Mouse (Mus musculus): ENCODE results near the gene Sox21.

Gene Sox21

DNA sequence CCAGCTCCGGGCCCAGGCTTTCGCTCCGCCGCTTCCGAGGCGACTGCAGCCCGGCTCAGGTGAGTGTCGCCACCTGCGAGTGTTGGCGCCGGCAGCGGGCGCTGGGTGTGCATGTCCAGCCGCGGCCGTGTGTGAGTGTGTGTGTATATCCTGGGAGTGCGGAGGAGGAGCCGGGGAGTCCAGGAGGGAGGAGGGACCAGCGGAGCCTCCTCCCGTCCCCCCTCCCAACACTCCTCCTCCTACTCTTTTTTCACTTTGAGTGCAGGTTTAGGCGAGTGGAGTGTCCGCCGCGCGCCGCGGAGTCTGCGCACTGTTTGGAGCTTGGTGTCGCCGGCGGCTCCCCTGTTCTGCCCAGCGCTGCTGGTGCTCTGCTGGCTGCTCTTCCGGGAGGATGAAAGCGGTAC lies at the start of gene Sox21:
Gene Sox21, minus strand, starts transcription at position 145 of the 404 bp plus-strand sequence.
- peak; percentile 58 for DNase-seq (ENCODE audit: low spot score)

DNA sequence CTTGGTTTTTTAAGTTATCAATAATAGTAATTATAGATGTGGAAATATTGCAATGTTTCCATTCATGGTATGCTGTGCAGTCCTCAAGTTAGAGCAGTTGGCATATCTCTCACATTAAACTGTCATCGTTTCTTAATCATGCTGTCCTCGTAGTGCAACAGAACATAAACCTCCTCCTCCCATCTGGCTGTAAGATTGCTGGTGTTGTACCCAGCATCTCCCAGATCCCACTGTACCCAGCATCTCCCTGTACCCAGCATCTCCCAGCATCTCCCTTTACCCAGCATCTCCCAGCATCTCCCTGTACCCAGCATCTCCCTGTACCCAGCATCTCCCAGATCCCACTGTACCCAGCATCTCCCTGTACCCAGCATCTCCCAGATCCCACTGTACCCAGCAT lies 49.3 kb upstream of the Sox21 start:
- DNase-seq (ENCODE audit: low spot score): no peak

DNA sequence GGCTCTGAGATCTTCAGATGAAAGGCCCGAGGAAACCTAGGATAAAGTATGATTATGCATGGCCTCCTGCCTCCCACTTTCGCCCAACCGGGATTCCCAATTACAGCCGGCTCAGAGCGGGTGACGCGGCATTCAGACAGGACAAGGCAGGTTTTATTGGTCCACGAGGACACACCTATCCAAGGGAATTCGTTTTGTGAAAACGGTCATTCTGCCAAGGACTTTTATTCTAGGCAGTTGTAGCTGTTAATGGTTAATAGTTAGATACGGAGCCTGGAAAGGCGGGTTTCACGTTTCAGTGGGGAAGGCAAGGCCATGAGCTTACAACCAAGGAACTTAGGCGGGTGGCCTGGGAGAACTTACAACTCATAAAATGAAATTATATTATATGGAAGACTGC lies 46.1 kb upstream of the Sox21 start:
- DNase-seq (ENCODE audit: low spot score): no peak

DNA sequence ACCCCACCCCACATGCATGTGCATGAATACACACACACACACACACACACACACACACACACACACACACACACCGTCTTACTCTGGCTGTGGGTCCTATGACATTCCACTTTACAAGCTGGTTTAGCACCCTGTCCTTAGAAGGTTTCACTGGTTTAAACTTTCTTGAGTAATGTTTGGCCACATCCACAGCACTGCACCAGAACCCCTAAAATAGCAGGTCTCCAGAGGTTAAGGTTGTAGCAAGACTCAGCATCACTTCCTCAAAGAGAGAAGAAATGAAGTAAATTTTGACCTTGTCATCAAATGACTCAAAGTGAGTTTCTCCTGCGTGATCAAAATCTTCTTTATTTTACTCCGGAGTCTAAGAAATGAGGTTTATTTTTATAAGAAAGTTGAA lies 45.4 kb upstream of the Sox21 start:
- DNase-seq (ENCODE audit: low spot score): no peak

DNA sequence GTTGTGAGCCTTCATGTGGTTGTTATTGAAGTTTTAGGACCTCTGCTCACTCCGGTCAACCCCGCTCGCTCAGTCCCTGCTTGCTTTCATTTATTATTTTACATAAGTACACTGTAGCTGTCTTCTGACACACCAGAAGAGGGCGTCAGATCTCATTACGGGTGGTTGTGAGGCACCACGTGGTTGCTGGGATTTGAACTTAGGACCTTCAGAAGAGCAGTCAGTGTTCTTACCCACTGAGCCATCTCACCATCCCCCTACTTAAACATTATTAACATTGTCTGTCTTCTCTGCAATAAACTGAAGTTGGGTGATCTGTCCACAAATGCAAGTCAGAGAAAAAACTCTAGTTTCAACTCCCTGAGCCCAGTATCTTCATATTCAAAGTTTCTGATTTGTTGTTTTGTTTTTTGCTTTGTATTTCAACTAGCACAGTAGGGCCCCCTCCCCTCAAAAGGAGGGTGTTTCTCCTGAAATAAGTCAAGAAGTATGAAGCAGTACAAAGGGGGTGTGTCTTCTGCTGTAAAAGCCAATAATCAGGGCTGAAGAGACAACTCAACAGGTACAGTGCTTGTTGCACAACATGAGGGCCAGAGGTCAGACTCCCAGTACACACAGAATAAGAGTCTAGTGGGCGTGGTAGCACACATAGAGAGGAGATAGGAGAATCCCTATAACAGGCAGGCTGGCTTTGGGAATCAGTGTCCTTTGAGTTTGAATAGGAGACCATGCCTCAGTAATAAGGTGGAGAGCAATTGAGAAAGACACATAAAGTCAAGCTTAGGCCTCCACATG lies 41.1 kb upstream of the Sox21 start:
- DNase-seq (ENCODE audit: low spot score): no peak

DNA sequence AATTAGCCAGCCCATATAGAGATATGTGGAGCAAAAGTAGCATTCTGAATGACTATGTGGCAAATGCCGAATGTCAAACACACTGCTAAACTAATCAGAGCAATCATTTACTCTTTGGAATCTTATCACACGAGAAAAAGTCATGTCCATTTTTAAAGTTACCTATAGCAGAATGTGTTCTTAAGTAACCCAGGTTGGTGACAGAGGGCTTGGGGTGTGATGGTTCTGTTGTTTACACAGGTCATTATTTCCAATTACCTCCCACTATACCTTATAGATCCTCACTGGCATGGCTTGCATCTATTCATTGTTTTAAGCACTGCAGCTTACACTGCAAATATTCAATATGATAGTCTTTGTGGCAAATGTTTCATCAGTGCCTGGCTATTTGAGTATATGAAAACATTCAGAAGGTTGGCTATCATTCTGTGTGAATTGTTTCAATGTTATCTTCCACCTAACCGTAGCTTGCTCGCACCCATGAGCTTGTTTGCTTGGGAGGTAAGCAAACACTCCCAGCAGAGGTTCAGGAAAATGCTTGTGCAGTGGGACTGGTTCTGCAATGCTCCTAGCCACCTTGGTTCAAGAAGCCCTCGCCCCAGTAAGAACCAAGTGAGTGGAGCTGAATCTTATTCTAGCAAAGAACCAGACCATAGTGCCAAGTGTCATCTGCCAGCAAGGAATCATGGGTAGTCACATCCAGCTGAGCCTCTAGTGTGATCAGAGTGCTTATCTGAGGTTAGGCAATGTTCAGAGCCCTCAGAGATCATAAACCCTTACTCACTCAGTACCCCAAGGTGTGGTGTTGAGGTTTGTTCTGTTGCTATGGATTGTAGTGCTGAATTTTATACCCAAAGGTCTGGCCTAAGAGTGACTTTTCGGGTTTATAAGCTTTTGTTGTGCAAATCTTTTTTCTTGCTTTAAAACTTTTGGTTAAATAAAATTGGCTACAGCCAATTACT lies 36.0 kb upstream of the Sox21 start:
- DNase-seq (ENCODE audit: low spot score): no peak

DNA sequence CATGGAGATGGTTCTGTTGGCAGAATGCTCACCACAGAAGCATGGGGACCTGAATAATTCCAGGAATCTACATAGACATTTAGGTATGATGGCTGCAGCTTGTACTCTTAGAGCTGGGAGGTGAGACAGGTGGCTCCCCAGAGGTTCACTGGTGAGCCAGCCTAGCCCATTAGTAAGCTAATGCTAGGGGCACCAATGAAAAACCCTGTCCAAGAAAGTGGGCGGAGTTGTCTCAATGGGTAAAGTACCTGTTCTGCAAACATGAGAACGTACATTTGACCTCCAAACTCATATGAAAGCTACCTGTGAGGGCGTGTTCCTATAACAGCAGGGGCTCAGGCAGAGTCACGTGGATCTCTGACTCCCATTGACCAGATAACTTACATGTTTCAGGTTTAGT lies 32.0 kb upstream of the Sox21 start:
- DNase-seq (ENCODE audit: low spot score): no peak

DNA sequence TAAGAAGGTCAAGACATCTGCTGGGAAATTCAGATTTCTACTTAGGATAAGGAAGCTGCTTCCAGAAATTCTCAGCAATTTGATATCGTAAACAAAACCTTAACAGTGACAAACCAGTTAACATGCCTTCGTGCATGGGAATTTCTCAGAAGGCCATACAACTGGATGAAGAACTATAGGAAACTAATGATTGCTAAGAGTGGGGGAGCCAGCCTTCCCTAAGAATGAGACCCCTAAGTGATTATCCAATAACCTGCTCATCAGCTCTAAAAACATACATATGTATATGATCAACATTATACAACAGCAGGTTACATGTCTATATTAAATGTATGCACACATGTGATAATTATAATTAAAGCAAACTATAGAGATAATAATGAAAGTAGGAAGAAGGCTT lies 29.8 kb upstream of the Sox21 start, which contains the start of gene Gm9376:
Gene Gm9376, plus strand, starts transcription at position 301 of the 400 bp plus-strand sequence.
- DNase-seq (ENCODE audit: low spot score): no peak

DNA sequence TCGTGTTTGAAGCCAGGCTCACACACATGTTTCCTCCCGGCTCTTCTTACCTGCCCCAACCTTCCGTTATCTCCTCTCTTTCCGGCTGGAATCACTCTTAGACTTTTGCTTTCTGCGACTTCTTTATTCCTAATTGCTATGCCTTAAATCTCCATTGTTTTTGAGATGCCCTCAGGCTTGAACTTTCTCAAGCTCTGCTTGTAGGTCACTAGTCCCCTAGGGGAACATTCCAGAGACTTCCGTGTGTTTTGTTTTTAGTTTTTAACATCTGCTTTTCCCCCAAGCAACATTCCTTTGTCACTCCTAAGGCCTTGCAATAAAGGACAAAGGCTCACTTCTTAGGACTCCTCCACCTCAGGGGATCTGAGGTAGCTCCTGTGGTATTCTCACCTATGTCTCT lies 16.6 kb upstream of the Sox21 start:
- no peak for DNase-seq (ENCODE audit: low spot score)

DNA sequence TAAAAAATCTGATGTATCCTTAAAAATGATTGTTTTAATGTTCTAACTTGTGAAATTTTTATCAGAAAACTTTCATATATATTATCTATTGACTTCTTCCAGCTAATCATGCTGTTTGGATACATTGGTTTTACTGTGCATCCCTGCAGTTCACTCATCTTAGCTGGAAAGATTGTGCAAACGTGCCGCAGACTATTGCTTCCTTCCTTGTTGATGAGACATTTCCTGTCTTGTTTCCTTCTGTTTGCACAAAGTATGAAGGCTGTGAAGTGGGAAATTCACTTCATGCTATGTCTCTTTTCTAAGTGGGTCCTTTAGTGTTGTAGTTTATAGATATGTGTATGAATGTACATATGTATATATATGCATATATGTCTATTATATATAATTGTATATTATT lies 4.6 kb upstream of the Sox21 start:
- DNase-seq (ENCODE audit: low spot score): no peak

DNA sequence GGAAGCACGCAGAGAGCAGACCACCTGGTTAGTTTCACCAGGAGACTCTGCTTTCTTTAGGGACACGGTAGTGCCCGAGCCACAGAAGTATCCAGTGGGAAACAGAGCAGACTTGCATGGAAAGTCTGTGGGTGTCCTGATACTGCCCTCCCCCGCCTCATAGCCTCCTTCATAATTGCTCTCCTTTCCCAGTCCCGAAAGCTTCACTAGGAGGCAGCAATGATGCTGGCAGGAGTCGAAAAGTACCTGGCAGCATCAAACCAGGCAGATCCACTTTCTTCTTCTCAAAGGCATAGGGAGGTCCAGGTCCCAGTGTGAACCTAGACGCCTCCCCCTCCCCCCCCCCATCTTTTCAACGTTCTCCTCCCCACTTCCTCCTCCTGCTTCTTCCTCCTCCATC lies 2.5 kb upstream of the Sox21 start:
- DNase-seq (ENCODE audit: low spot score): no peak

DNA sequence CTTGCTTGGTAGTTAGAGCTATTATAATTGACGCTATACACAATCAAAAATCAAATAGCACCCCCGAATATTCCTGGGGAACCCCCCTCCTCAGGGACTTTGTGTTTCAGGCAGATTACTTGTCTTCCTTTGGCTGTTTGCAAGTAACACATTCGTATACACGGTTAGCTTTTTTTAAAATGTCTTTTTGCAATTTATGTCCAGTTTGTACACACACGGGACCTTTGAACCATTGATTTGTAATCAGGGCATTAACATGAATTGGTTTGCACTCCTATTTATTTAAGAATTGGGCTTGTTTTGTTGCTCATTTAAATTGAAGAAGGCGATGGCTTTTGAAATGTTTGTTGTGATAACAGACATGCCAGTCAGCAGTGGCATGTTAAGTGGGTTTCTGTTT lies 956 bp upstream of the Sox21 start:
- DNase-seq (ENCODE audit: low spot score): no peak

DNA sequence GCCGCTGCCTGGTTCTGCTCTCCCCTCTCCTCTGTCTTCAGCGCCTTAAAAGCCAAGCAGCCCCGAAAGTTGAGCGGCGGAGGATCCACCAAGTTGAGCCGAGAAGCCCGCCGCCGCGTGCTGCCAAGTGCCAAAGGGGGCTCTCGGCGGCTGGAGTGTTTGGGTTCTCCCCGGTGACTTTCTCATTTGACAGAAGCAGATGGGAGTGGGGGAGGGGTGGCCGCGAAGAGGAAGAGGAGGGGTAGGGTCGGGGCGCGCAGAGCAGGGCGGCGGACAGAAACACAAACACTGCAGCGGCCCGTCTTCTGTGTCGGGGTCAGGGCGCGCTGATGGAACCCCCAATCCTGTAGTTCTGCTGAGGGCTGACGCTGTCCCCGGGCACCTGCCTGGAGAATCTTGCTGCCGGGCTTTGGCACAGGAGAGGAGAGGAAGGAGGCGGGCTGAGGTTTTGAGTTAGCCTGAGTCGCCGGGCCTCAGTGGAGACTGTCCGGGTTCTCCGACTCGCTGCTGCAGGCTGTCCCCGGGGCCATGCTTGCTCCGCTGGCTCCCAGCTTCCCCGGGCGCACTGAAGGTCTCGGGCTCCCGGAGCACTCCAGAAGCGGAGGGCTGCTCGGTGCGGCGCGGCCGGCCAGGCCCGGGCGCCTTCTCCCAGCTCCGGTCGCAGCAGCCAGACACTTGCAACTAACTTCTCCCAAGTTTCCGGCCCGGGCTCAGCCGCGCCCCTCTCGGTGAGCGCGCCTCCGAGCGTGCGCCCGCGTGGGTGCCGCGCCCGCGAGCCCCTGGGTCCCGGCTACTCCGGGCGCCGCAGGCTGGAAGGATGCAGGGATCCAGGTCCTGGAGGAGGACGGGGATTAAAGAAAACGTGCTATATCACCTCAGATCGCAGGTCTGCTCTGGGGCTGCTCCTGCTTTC lies 601 bp downstream of the Sox21 start:
- DNase-seq (ENCODE audit: low spot score): peak; percentile 43

DNA sequence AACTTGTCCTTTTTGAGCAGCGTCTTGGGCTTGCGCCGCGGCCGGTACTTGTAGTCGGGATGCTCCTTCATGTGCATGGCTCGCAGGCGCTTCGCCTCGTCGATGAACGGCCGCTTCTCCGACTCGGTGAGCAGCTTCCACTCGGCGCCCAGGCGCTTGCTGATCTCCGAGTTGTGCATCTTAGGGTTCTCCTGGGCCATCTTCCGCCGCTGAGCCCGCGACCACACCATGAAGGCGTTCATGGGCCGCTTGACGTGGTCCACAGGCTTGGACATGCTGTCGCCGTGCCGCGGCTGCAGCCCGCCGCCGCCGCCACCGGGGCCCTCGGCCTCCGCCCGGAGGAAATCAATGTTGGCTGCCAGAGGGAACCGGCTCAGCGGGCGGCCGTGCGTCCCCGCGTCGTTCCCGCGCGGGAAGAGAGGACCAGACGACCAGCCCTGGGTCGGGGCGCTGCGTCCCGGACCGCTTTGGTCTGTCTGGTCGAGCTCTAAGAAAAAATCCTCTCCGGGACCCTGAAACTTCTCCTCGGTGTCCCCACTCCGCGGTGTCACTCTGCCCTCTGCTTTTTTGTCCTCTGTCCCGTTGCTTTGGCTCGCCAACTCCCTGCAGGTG lies 1.4 kb downstream of the Sox21 start:
- no peak for DNase-seq (ENCODE audit: low spot score)

DNA sequence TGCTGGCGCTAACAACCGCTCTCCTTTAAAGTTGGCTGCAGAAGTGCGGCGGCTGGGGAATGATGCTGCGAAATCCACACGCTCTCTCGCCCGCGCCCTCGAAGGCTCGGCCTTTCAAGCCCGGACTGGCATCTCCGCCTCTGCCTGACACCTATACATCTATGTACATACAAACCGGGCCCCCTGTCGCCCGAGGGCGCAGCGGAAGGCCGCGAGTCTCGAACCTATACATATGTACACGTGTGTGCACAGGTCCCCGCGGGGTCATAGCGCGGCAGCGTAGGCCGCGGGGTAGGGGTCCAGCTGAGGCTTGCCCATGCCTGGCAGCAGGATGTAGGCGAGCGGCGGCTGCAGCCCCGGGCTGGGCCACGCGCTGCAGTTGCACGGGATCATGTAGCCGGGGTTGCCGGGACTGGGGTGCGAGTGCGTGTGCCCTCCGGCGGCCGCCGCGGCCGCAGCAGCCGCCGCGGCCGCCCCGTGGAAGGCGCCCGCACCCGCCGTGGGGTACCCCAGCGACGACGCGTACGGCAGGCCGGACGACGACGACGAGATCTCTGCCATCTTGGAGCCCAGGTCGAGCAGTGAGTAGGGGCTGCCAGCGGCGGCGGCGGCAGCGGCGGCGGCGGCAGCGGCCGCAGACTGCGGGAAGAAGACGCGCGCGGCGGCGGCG lies 2.2 kb downstream of the Sox21 start:
- peak; percentile 10 for DNase-seq (ENCODE audit: low spot score)

DNA sequence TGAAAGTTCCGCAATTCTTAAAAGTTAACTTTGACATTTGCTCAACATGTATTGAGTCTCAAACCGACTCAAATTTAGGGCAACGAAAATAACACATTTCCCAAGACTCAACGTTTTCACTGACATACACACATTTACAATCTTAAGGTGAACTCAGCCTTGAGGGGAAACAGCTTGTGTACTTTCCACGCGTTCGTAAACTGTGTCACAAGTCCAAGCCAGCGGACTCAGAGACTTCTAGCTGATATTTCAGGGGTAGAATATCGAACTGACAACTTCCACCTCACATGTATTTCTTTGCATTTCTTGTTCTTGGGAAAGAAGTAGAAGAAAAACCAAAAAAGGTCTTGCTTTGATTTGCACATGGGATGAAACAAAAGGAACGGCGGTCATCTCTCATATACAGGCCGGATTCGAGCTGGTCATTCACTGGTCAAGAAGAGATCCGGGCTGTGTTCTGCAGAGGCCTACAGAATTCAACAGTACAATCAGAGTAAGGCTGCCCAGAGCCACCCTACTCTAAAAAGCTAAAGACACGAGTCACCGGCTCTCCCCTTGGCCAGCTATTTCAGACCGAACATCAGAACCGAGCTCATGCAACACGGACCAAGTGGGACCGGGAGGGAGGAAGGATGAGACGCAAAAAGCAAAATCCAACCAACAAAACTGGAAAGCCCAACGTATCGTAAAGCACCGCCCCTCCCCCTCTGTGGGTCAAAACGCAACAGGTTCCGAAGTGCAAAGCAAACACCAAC lies 2.9 kb downstream of the Sox21 start:
- no peak for DNase-seq (ENCODE audit: low spot score)

DNA sequence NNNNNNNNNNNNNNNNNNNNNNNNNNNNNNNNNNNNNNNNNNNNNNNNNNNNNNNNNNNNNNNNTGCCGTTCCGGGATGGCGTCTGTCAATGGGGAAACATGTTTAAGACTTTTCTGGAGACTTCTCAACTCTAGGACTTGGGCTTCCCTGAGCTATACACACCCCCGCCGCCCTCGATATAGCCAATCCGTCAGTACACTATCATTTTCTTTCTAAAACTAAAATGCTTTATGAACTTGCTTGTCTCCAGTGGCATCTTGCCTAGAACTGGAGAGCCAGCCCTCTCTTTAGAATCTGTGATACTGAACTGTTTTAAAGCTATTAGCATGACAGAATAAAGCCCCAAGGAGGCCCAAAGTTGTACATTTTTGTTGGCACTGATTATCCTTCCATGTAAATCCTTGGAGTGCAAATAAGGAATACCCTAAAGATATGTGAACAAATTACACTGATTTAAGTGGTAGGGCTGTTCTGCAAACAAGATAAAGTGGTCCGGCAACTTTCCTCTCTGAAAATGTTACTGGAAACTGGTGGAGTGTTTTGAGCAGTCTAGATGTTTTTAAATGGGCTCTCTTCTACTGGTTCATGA lies 4.4 kb downstream of the Sox21 start:
- no peak for DNase-seq (ENCODE audit: low spot score)

DNA sequence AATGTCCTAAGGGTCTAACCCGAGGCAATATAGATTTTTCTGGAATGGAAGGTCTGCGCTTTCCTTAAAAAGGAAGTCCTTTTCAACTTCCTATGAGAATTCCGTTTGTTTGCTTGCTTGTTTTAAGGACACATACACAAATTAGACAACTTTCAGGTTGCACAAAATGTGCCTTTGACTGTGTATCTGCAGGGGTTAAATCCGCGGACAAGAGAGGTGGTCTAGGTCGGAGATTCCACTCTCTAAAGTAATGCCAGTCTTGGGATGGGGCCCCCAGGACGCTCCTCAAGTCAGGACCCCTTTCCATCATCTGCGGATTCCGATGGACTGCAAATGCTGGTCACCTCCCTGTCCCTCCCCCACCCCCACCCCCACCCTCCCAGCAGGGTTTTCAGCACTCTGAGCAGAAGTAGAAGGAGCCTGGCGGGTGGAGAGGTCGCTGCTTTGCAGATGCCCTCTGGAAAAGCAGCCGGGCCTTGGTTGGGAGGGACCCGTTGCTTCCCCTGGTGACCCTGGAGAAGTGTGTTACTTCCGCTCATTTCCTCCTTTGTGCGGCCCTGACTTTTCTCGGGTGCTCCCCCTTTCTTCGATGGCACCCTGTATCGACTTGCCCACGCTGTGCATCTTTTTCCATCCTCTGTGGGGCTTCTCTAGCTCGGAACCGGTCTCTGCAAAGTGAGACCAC lies 10.2 kb downstream of the Sox21 start:
- DNase-seq (ENCODE audit: low spot score): no peak

DNA sequence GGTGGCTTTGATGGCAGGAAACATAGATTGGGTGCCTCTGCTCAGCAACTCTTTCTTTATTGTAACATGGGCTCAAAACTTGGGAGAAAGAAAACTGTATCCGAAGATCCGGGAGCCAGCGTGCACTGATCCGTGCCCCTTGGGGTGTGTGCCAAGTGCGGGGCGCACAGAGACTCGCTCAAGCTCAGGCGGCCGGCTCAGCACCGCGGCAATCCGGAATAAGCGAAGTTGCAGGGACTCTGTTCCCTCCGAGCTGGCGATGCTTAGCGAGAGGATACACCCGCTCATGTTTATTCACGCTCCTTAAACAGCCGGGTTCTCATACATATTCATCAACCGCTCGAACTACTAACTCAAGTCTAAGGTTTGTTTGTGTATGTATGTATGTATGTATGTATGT lies 10.9 kb downstream of the Sox21 start:
- DNase-seq (ENCODE audit: low spot score): no peak
